Mouse (Mus musculus) CH12.LX (cell line): ENCODE measurements around the gene Far2. TPM values are rescaled to one million over a fixed set of nuclear protein-coding genes. Genes with fewer than 3 reads are reported as not detected.

ENCODE experiments used
- DNase-seq: peaks from one replicate; pipeline ENCODE4 v3.0.0-alpha.2; 2013; ENCODE audit errors: extremely low read depth
- H3K27ac ChIP-seq: 2 replicates; pipeline ENCODE4 v1.5.1; 2012; ENCODE audit warnings: low read depth, mild to moderate bottlenecking, control low read depth, moderate library complexity; ENCODE audit not compliant: insufficient read depth
- H3K27me3 ChIP-seq: replicated peaks from 2 replicates; pipeline ENCODE3; 2012; ENCODE audit warnings: inconsistent platforms
- H3K36me3 ChIP-seq, 2 experiments: replicated peaks in 1 of 2; 2 replicates each; pipeline versions ENCODE3 to v1.6.1; 2012; ENCODE audit warnings: inconsistent platforms in 1 of 2, low read length in 1 of 2, mild to moderate bottlenecking in 1 of 2, mixed read lengths in 1 of 2, moderate library complexity in 1 of 2; ENCODE audit not compliant: control insufficient read depth in 1 of 2, insufficient read depth in 1 of 2
- H3K4me1 ChIP-seq, 2 experiments: 2 replicates each; pipeline ENCODE4 v1.6.1; 2012; ENCODE audit warnings: inconsistent platforms in 1 of 2, moderate library complexity in 1 of 2; ENCODE audit not compliant: insufficient read depth in 2 of 2, control insufficient read depth in 1 of 2
- H3K4me2 ChIP-seq: 2 replicates; pipeline ENCODE4 v1.6.1; 2012; ENCODE audit warnings: low read depth, mild to moderate bottlenecking, control low read depth; ENCODE audit not compliant: poor library complexity, insufficient read depth, severe bottlenecking
- H3K4me3 ChIP-seq, 3 experiments: fragments of 150-350 bp in 1 of 3; sonication (generic) in 1 of 3; replicated peaks in 1 of 3; 2 replicates each; pipeline versions ENCODE3 to v1.5.1; 2011 to 2012; ENCODE audit warnings: low read depth in 2 of 3, low read length in 2 of 3, mild to moderate bottlenecking in 2 of 3, moderate library complexity in 2 of 3, control low read depth in 1 of 3, improper control_type of control experiment in 1 of 3, inconsistent platforms in 1 of 3, mixed read lengths in 1 of 3; ENCODE audit not compliant: poor library complexity in 1 of 3
- H3K79me2 ChIP-seq: replicated peaks from 2 replicates; pipeline ENCODE4 v1.6.1; 2012; ENCODE audit warnings: mild to moderate bottlenecking, moderate library complexity; ENCODE audit not compliant: control insufficient read depth, poor library complexity, insufficient read depth, severe bottlenecking; ENCODE audit errors: extremely low read depth
- H3K9ac ChIP-seq: 2 replicates; pipeline ENCODE4 v1.6.1; 2012; ENCODE audit warnings: low read depth, mild to moderate bottlenecking, control low read depth, moderate library complexity; ENCODE audit not compliant: insufficient read depth
- H3K9me3 ChIP-seq: replicated peaks from 2 replicates; pipeline ENCODE3; 2012; ENCODE audit warnings: low read length, inconsistent platforms, mixed read lengths
- CHD1 ChIP-seq: IDR thresholded peaks from 2 replicates; pipeline ENCODE4 v1.6.1; 2012; ENCODE audit warnings: low read depth, low read length, improper control_type of control experiment, inconsistent platforms
- CHD2 ChIP-seq: IDR thresholded peaks from 2 replicates; pipeline ENCODE4 v1.6.1; 2011; ENCODE audit warnings: low read length, improper control_type of control experiment
- CTCF ChIP-seq, 2 experiments: IDR thresholded peaks in 1 of 2; conservative IDR thresholded peaks in 1 of 2; 2 replicates each; pipeline ENCODE4 v1.5.1; 2011 to 2012; ENCODE audit warnings: low read depth in 2 of 2, low read length in 2 of 2, improper control_type of control experiment in 1 of 2, inconsistent platforms in 1 of 2, mild to moderate bottlenecking in 1 of 2, moderate library complexity in 1 of 2
- HCFC1 ChIP-seq: IDR thresholded peaks from 2 replicates; pipeline ENCODE4 v1.6.1; 2012; ENCODE audit warnings: low read depth, mild to moderate bottlenecking, inconsistent platforms, low read length, improper control_type of control experiment
- IRF4 ChIP-seq: IDR thresholded peaks from 2 replicates; pipeline ENCODE4 v1.6.1; 2014; ENCODE audit warnings: low read depth, mild to moderate bottlenecking, inconsistent platforms, low read length, improper control_type of control experiment
- KAT2A ChIP-seq: IDR thresholded peaks from 2 replicates; pipeline ENCODE4 v1.6.1; 2012; ENCODE audit warnings: low read length, improper control_type of control experiment, inconsistent platforms; ENCODE audit not compliant: insufficient replicate concordance
- MAFK ChIP-seq: IDR thresholded peaks from 2 replicates; pipeline ENCODE4 v1.6.1; 2011; ENCODE audit warnings: low read length, improper control_type of control experiment; ENCODE audit not compliant: insufficient replicate concordance
- MAZ ChIP-seq: IDR thresholded peaks from 2 replicates; pipeline ENCODE4 v1.6.1; 2012; ENCODE audit warnings: low read depth, mild to moderate bottlenecking, inconsistent platforms, low read length, improper control_type of control experiment, moderate library complexity
- MEF2A ChIP-seq: IDR thresholded peaks from 2 replicates; pipeline ENCODE4 v1.6.1; 2014; ENCODE audit warnings: low read depth, mild to moderate bottlenecking, inconsistent platforms, low read length, improper control_type of control experiment, borderline replicate concordance
- MYC ChIP-seq: IDR thresholded peaks from 2 replicates; pipeline ENCODE4 v1.6.1; 2011; ENCODE audit warnings: low read depth, mild to moderate bottlenecking, improper control_type of control experiment, low read length
- NELFE ChIP-seq: IDR thresholded peaks from 2 replicates; pipeline ENCODE4 v1.6.1; 2011; ENCODE audit warnings: low read depth, low read length, improper control_type of control experiment
- POLR2A ChIP-seq: IDR thresholded peaks from 2 replicates; pipeline ENCODE4 v1.6.1; 2011; ENCODE audit warnings: low read depth, mild to moderate bottlenecking, improper control_type of control experiment, low read length
- RAD21 ChIP-seq: IDR thresholded peaks from 2 replicates; pipeline ENCODE4 v1.6.1; 2011; ENCODE audit warnings: low read depth, mild to moderate bottlenecking, low read length, improper control_type of control experiment, moderate library complexity
- SIN3A ChIP-seq: IDR thresholded peaks from 2 replicates; pipeline ENCODE4 v1.6.1; 2012; ENCODE audit warnings: low read length, improper control_type of control experiment, inconsistent platforms
- SMC3 ChIP-seq: IDR thresholded peaks from 2 replicates; pipeline ENCODE4 v1.6.1; 2011; ENCODE audit warnings: low read depth, low read length, improper control_type of control experiment
- USF1 ChIP-seq: IDR thresholded peaks from 2 replicates; pipeline ENCODE4 v1.6.1; 2014; ENCODE audit warnings: low read depth, mild to moderate bottlenecking, inconsistent platforms, low read length, improper control_type of control experiment
- USF2 ChIP-seq: conservative IDR thresholded peaks from 2 replicates; pipeline ENCODE4 v1.6.1; 2011; ENCODE audit warnings: low read depth, low read length, improper control_type of control experiment
- ZC3H11A ChIP-seq: IDR thresholded peaks from 2 replicates; pipeline ENCODE4 v1.6.1; 2012; ENCODE audit warnings: low read depth, mild to moderate bottlenecking, inconsistent platforms, low read length, improper control_type of control experiment
- dilution Hi-C: fragments of 300-500 bp; cut with MboI; formaldehyde crosslinking; loops from 2 replicates; pipeline ENCODE4 v1.14.3; 2020; ENCODE audit warnings: low sequenced_read_pairs; ENCODE audit not compliant: extremely low pct_unique_long_range_greater_than_20kb, extremely low pct_ligation_motif_present
- in situ Hi-C: fragments of 300-500 bp; cut with MboI; formaldehyde crosslinking; loops from 3 replicates; pipeline ENCODE4 v1.14.3; 2019; ENCODE audit warnings: low sequenced_read_pairs, low pct_ligation_motif_present, low pct_unique_long_range_greater_than_20kb, mixed read lengths
- polyA plus RNA-seq: library from polyadenylated mRNA; unstranded; fragments of >175 nt; gene quantifications from 2 replicates; pipeline ENCODE4 v1.2.1, GENCODE M21; 2012; ENCODE audit warnings: low read depth; ENCODE audit not compliant: insufficient read length
- total RNA-seq, 2 experiments: library from RNA; depleted of rRNA; stranded (reverse); fragments of 300-350 nt in 1 of 2; fragments of >200 nt in 1 of 2; gene quantifications; 2 replicates each; pipeline ENCODE4 v1.2.3; 2012 to 2014

Far2 gene
- total and polyA plus RNA-seq, 3 experiments, result 0.51 to 1.6 TPM; not detected in 1

DNA sequence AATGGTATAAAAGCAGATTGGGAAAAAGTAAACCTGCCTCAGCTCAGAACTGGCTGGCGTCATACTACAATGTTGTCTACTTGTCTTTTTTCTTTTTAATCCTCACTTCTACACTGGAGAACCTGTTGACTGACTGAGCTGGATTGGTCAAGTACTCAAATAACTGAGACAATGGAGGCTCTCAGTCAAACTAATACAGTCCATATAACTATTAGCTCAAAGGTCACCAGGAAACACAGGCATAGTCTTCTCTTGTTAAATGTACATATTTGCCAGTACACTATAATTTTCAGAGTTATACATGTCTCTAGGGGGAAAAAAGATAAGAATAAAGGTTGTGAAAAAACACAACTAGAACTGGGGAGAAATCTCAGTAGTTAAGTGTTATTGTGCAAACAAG is 6.3 kb upstream of the Far2 start:
- Histone ChIP-seq H3K4me3 (no peak overlapping the region), H3K4me1 (no peaks in the 10 kb centered on the region), H3K27me3 (no peaks in the 10 kb centered on the region), H3K4me2 (no peak overlapping the region), H3K9me3 (no peaks in the 10 kb centered on the region), H3K79me2 (no peaks in the 10 kb centered on the region), H3K36me3 (no peaks in the 10 kb centered on the region), H3K27ac (no peak overlapping the region), H3K9ac (no peak overlapping the region)
- TF ChIP-seq MAFK (no peak), MEF2A (no peak), CTCF (conservative IDR thresholded peaks at IDR 0.05 in 1 of 2, IDR thresholded peaks at IDR 0.05 in 1 of 2; ENCODE audit: low read depth in 2 of 2, low read length in 2 of 2) (no peak), CHD1 (no peak), NELFE (no peak), USF2 (no peak), RAD21 (no peak), SIN3A (no peak), SMC3 (no peak), USF1 (no peak), CHD2 (no peak), MYC (no peak), MAZ (no peak), HCFC1 (no peak), KAT2A (no peak)
- in situ Hi-C loops, result no loop called here
- DNase-seq, result no peak
- dilution Hi-C loops, result no loop called here

- Histone ChIP-seq H3K27me3 (no peaks in the 10 kb centered on the region), H3K79me2 (no peaks in the 10 kb centered on the region), H3K27ac (no peak overlapping the region), H3K9me3 (no peaks in the 10 kb centered on the region), H3K4me2 (no peak overlapping the region), H3K9ac (no peak overlapping the region), H3K4me1 (no peaks in the 10 kb centered on the region), H3K4me3 (no peak overlapping the region)
- no peak for DNase-seq
- in situ Hi-C loops, result no loop called here
- TF ChIP-seq MEF2A, result no peak
- TF ChIP-seq IRF4, result no peak
- no peak for TF ChIP-seq POLR2A
- no peak for TF ChIP-seq NELFE
- no peak for TF ChIP-seq USF2
- no peak for TF ChIP-seq ZC3H11A
- TF ChIP-seq MYC, result no peak
- TF ChIP-seq, all 38 proteins: peak for 0
- dilution Hi-C loops, result no loop called here
- no peaks in the 10 kb centered on the region for H3K36me3 ChIP-seq
Measured at GRCm38 (mm10) chr6:148047650-148047988, 560 bp downstream of the Far2 start.
